Mouse (Mus musculus) forebrain, embryonic 13.5 days (tissue): ENCODE data around the gene Sgta. TPM values are rescaled to one million over a fixed set of nuclear protein-coding genes. Genes with fewer than 3 reads are reported as not detected.
"Not testable (repeated sequence)": the region's sequence is repeated elsewhere in the genome, so short reads cannot be mapped to it uniquely, and the experiment has no call there.

Experiments used
- ATAC-seq: fragments of 200-750 bp; cut with Nextera tagmentation; 2 replicates; pipeline ENCODE4 v1.8.0; 2017
- H3K27ac ChIP-seq: fragments of 300-500 bp; sonication (generic); 2 replicates; pipeline ENCODE4 v1.5.1; 2015; ENCODE audit warnings: inconsistent platforms, mild to moderate bottlenecking, moderate library complexity
- H3K27me3 ChIP-seq: fragments of 300-500 bp; sonication (generic); 2 replicates; pipeline ENCODE4 v1.6.1; 2015; ENCODE audit warnings: mild to moderate bottlenecking, inconsistent platforms
- H3K36me3 ChIP-seq: fragments of 300-500 bp; sonication (generic); 2 replicates; pipeline ENCODE4 v1.6.1; 2015; ENCODE audit warnings: mild to moderate bottlenecking, inconsistent platforms; ENCODE audit not compliant: poor library complexity, severe bottlenecking
- H3K4me1 ChIP-seq: fragments of 300-500 bp; sonication (generic); 2 replicates; pipeline ENCODE4 v1.6.1; 2015; ENCODE audit warnings: inconsistent platforms
- H3K4me2 ChIP-seq: fragments of 300-500 bp; sonication (generic); 2 replicates; pipeline ENCODE4 v1.6.1; 2015; ENCODE audit warnings: inconsistent platforms, mild to moderate bottlenecking, moderate library complexity
- H3K4me3 ChIP-seq: fragments of 300-500 bp; sonication (generic); 2 replicates; pipeline ENCODE4 v1.5.1; 2015; ENCODE audit warnings: mild to moderate bottlenecking, inconsistent platforms
- H3K9ac ChIP-seq: fragments of 300-500 bp; sonication (generic); 2 replicates; pipeline ENCODE4 v1.6.1; 2015; ENCODE audit warnings: mild to moderate bottlenecking, inconsistent platforms
- H3K9me3 ChIP-seq: fragments of 300-500 bp; sonication (generic); replicated peaks from 2 replicates; pipeline ENCODE4 v1.6.1; 2016; ENCODE audit warnings: inconsistent platforms
- WGBS: fragments of 180-500 bp; shearing (Covaris S2); methylation state at CpG from one replicate; pipeline ENCODE4 v1.1.7; 2015; 5-methylcytosine and 5-hydroxymethylcytosine counted together
- polyA plus RNA-seq: library from polyadenylated mRNA; unstranded; fragments of >200 nt; fragmentation: Nextera tagmentation; extraction: Ambion mirVana; gene quantifications from 2 replicates; pipeline ENCODE4 v1.2.1, GENCODE M21; 2015

The Sgta gene
- polyA plus RNA-seq, 1 experiment from 2014 or later, result 273 TPM

GRCm38 (mm10) chr10:81055169-81055568 is 4.8 kb downstream of the Sgta start:
- H3K4me3 ChIP-seq, result no peak overlapping the region
- no peak for ATAC-seq
- H3K36me3 ChIP-seq, result peaks cover 37% of the 10 kb centered on the region
- 94% methylated on average over 6 of the region's 6 CpGs for WGBS
- H3K9ac ChIP-seq, result no peak overlapping the region; the same call in 1 of the 2 replicates
- H3K4me1 ChIP-seq, result peaks cover 35% of the 10 kb centered on the region
- no peak overlapping the region for H3K4me2 ChIP-seq
- no peaks in the 10 kb centered on the region for H3K27me3 ChIP-seq
- H3K9me3 ChIP-seq, result no peaks in the 10 kb centered on the region
- no peak overlapping the region for H3K27ac ChIP-seq

GRCm38 (mm10) chr10:81052577-81052976 is 7.4 kb downstream of the Sgta start:
- no peak overlapping the region for H3K9ac ChIP-seq
- no peak overlapping the region for H3K4me2 ChIP-seq
- H3K9me3 ChIP-seq, result no peaks in the 10 kb centered on the region
- peaks cover 14% of the 10 kb centered on the region for H3K4me1 ChIP-seq
- ATAC-seq, result no peak
- H3K36me3 ChIP-seq, result peaks cover 63% of the 10 kb centered on the region
- no peaks in the 10 kb centered on the region for H3K27me3 ChIP-seq
- H3K27ac ChIP-seq, result no peak overlapping the region
- no peak overlapping the region for H3K4me3 ChIP-seq
- 96% methylated on average over 5 of the region's 5 CpGs for WGBS

GRCm38 (mm10) chr10:81051133-81051532 is 8.8 kb downstream of the Sgta start:
- no peak overlapping the region for H3K4me2 ChIP-seq
- 0 out of 2 replicates have a peak, but pooled peaks cover under 1% of the 10 kb centered on the region for H3K4me1 ChIP-seq
- H3K36me3 ChIP-seq, result peaks cover 78% of the 10 kb centered on the region
- WGBS, result 96% methylated on average over 6 of the region's 6 CpGs
- no peaks in the 10 kb centered on the region for H3K9me3 ChIP-seq
- H3K4me3 ChIP-seq, result no peak overlapping the region
- H3K9ac ChIP-seq, result no peak overlapping the region
- no peaks in the 10 kb centered on the region for H3K27me3 ChIP-seq
- no peak overlapping the region for H3K27ac ChIP-seq
- no peak for ATAC-seq

GRCm38 (mm10) chr10:81050645-81051044 is 9.3 kb downstream of the Sgta start:
- Histone ChIP-seq H3K27ac (no peak overlapping the region), H3K4me3 (no peak overlapping the region), H3K4me1 (no peaks in the 10 kb centered on the region), H3K9ac (no peak overlapping the region), H3K9me3 (no peaks in the 10 kb centered on the region), H3K27me3 (no peaks in the 10 kb centered on the region), H3K4me2 (no peak overlapping the region), H3K36me3 (peaks cover 82% of the 10 kb centered on the region)
- WGBS, result 86% methylated on average over 4 of the region's 4 CpGs
- ATAC-seq, result no peak

- H3K9me3 ChIP-seq, H3K27me3 ChIP-seq, H3K4me3 ChIP-seq, H3K4me1 ChIP-seq, H3K4me2 ChIP-seq, H3K27ac ChIP-seq, ATAC-seq, H3K9ac ChIP-seq: not testable (repeated sequence)
- WGBS, result 95% methylated on average over 14 of the region's 14 CpGs
- H3K36me3 ChIP-seq, result peaks cover 81% of the 10 kb centered on the region
Observed at GRCm38 (mm10) chr10:81045246-81045645, 14.7 kb downstream of the Sgta start.

GRCm38 (mm10) chr10:81041458-81042175 is 18.4 kb downstream of the Sgta start:
- no peak overlapping the region for H3K27ac ChIP-seq
- H3K9ac ChIP-seq, result 0 out of 2 replicates have a peak overlapping the region, but pooled peaks have one; percentile 5
- H3K9me3 ChIP-seq, result no peaks in the 10 kb centered on the region
- ATAC-seq, result no peak
- H3K4me2 ChIP-seq, result no peak overlapping the region
- H3K4me3 ChIP-seq, result no peak overlapping the region
- peaks cover 44% of the 10 kb centered on the region for H3K36me3 ChIP-seq
- no peaks in the 10 kb centered on the region for H3K27me3 ChIP-seq
- WGBS, result 29% methylated on average over 13 of the region's 13 CpGs
- 0 out of 2 replicates have a peak, but pooled peaks cover 4% of the 10 kb centered on the region for H3K4me1 ChIP-seq

GRCm38 (mm10) chr10:81036988-81037580 is 22.9 kb downstream of the Sgta start, which contains the start of gene Slc39a3:
Gene Slc39a3, minus strand, starts transcription at chr10:81037426.
- under 1% methylated on average over 35 of the region's 35 CpGs for whole genome bisulfite sequencing
- no peaks in the 10 kb centered on the region for H3K27me3 ChIP-seq
- H3K4me3 ChIP-seq, result peak within 1 kb of the TSS; percentile 81
- H3K4me1 ChIP-seq, result peaks cover 12% of the 10 kb centered on the region; the same call in 1 of the 2 replicates
- peak within 1 kb of the TSS; percentile 20; the same call in 1 of the 2 replicates for H3K27ac ChIP-seq
- H3K9me3 ChIP-seq, result no peaks in the 10 kb centered on the region
- H3K9ac ChIP-seq, result peak within 1 kb of the TSS; percentile 82
- peaks cover 19% of the 10 kb centered on the region for H3K36me3 ChIP-seq
- peak; percentile 100 for ATAC-seq
- H3K4me2 ChIP-seq, result peak within 1 kb of the TSS; percentile 69

- H3K27ac ChIP-seq, result no peak overlapping the region
- peaks cover 27% of the 10 kb centered on the region for H3K36me3 ChIP-seq
- ATAC-seq, result no peak
- H3K4me3 ChIP-seq, result no peak overlapping the region
- peaks cover 12% of the 10 kb centered on the region; the same call in 1 of the 2 replicates for H3K4me1 ChIP-seq
- H3K4me2 ChIP-seq, result no peak overlapping the region
- no peaks in the 10 kb centered on the region for H3K27me3 ChIP-seq
- no peaks in the 10 kb centered on the region for H3K9me3 ChIP-seq
- no peak overlapping the region for H3K9ac ChIP-seq
- 73% methylated on average over 7 of the region's 7 CpGs for WGBS
Observed at GRCm38 (mm10) chr10:81036251-81036650, 23.7 kb downstream of the Sgta start.

- Histone ChIP-seq H3K9me3 (no peaks in the 10 kb centered on the region), H3K27ac (no peak overlapping the region), H3K9ac (no peak overlapping the region), H3K4me2 (no peak overlapping the region), H3K27me3 (no peaks in the 10 kb centered on the region), H3K4me1 (peaks cover 17% of the 10 kb centered on the region), H3K36me3 (peaks cover 45% of the 10 kb centered on the region), H3K4me3 (no peak overlapping the region)
- no peak for ATAC-seq
- WGBS, result 82% methylated on average over 10 of the region's 10 CpGs
Observed at GRCm38 (mm10) chr10:81033586-81033985, 26.4 kb downstream of the Sgta start.

- no peak overlapping the region for H3K4me2 ChIP-seq
- WGBS, result 61% methylated on average over 9 of the region's 10 CpGs
- H3K4me3 ChIP-seq, result no peak overlapping the region
- no peaks in the 10 kb centered on the region for H3K9me3 ChIP-seq
- H3K9ac ChIP-seq, result no peak overlapping the region
- peaks cover 45% of the 10 kb centered on the region for H3K36me3 ChIP-seq
- no peak overlapping the region for H3K27ac ChIP-seq
- peaks cover 14% of the 10 kb centered on the region for H3K4me1 ChIP-seq
- peaks cover 23% of the 10 kb centered on the region for H3K27me3 ChIP-seq
- ATAC-seq, result no peak
Observed at GRCm38 (mm10) chr10:81029031-81029430, 30.9 kb downstream of the Sgta start.

- H3K4me3 ChIP-seq, result no peak overlapping the region
Observed at GRCm38 (mm10) chr10:81028219-81028618, 31.8 kb downstream of the Sgta start.

GRCm38 (mm10) chr10:81027331-81027730 is 32.6 kb downstream of the Sgta start:
- peaks cover 29% of the 10 kb centered on the region for H3K27me3 ChIP-seq
- peaks cover 28% of the 10 kb centered on the region for H3K36me3 ChIP-seq
- no peaks in the 10 kb centered on the region for H3K9me3 ChIP-seq
- H3K9ac ChIP-seq, result no peak overlapping the region
- H3K4me1 ChIP-seq, result peaks cover 14% of the 10 kb centered on the region
- H3K4me2 ChIP-seq, result no peak overlapping the region
- H3K27ac ChIP-seq, result no peak overlapping the region
- H3K4me3 ChIP-seq, result no peak overlapping the region
- ATAC-seq, result no peak
- WGBS, result 69% methylated on average over 4 of the region's 4 CpGs

More at GRCm38 (mm10) chr10:81028219-81028618, 31.8 kb downstream of the Sgta start:
- ATAC-seq, result no peak
- Histone ChIP-seq H3K27me3 (peaks cover 23% of the 10 kb centered on the region), H3K27ac (no peak overlapping the region), H3K4me1 (peaks cover 14% of the 10 kb centered on the region), H3K9ac (no peak overlapping the region), H3K9me3 (no peaks in the 10 kb centered on the region), H3K36me3 (peaks cover 37% of the 10 kb centered on the region), H3K4me2 (no peak overlapping the region)
